Mouse (Mus musculus) spleen, postnatal 14 days (tissue): Measurements from ENCODE around the gene Hist1h1c.

Experiments used
- DNase-seq, 2 experiments: peaks; one replicate each; pipeline ENCODE4 v3.0.0; 2021 to 2022; ENCODE audit warnings: low spot score in 2 of 2

Hist1h1c gene

GRCm38 (mm10) chr13:23745381-23746161 is 7.0 kb downstream of the Hist1h1c start, which contains the start of gene Hist1h3c:
Gene Hist1h3c, minus strand, starts transcription at chr13:23745602.
- DNase-seq, result peak; percentile 69 to 83

- peak; percentile 54 to 56 for DNase-seq
Observed at GRCm38 (mm10) chr13:23746201-23747080, 7.8 kb downstream of the Hist1h1c start, which contains the start of gene Hist1h2bb. Gene Hist1h2bb, plus strand, starts transcription at chr13:23746734.

- DNase-seq, result no peak
Observed at GRCm38 (mm10) chr13:23747081-23747891, 8.7 kb downstream of the Hist1h1c start.

- no peak for DNase-seq
Observed at GRCm38 (mm10) chr13:23747892-23748288, 9.3 kb downstream of the Hist1h1c start.

GRCm38 (mm10) chr13:23749563-23750121 is 11.0 kb downstream of the Hist1h1c start:
- no peak for DNase-seq

GRCm38 (mm10) chr13:23750839-23751477 is 12.3 kb downstream of the Hist1h1c start, which contains the start of gene Hist1h2ab:
Gene Hist1h2ab, plus strand, starts transcription at chr13:23751126.
- DNase-seq, result peak; percentile 62 to 72

GRCm38 (mm10) chr13:23751478-23751956 is 12.9 kb downstream of the Hist1h1c start:
- DNase-seq, result no peak

GRCm38 (mm10) chr13:23752067-23752741 is 13.6 kb downstream of the Hist1h1c start, which contains the start of gene Hist1h3b:
Gene Hist1h3b, plus strand, starts transcription at chr13:23752267.
- DNase-seq, result peak; percentile 79 to 86

- DNase-seq, result no peak
Observed at GRCm38 (mm10) chr13:23752742-23753172, 14.1 kb downstream of the Hist1h1c start.

- no peak for DNase-seq
Observed at GRCm38 (mm10) chr13:23753314-23754078, 14.9 kb downstream of the Hist1h1c start.

GRCm38 (mm10) chr13:23755000-23755399 is 16.4 kb downstream of the Hist1h1c start:
- no peak for DNase-seq

GRCm38 (mm10) chr13:23756790-23757189 is 18.2 kb downstream of the Hist1h1c start, which contains the start of gene Hist1h4b:
Gene Hist1h4b, plus strand, starts transcription at chr13:23757013.
- peak; percentile 75 to 93 for DNase-seq

GRCm38 (mm10) chr13:23757211-23757773 is 18.7 kb downstream of the Hist1h1c start:
- no peak for DNase-seq

- DNase-seq, result no peak
Observed at GRCm38 (mm10) chr13:23757921-23758320, 19.3 kb downstream of the Hist1h1c start.

GRCm38 (mm10) chr13:23759251-23759771 is 20.7 kb downstream of the Hist1h1c start:
- no peak for DNase-seq

- peak in 1 of 2 experiments; percentile 36 for DNase-seq
Observed at GRCm38 (mm10) chr13:23759916-23760239, 21.3 kb downstream of the Hist1h1c start.

- DNase-seq, result no peak
Observed at GRCm38 (mm10) chr13:23760240-23760971, 21.8 kb downstream of the Hist1h1c start.
